Mouse (Mus musculus) embryonic facial prominence, embryonic 11.5 days (tissue): ENCODE measurements around the gene Stard3nl. TPM values are rescaled to one million over a fixed set of nuclear protein-coding genes. Genes with fewer than 3 reads are reported as not detected.

ENCODE experiments used
- ATAC-seq: fragments of 200-750 bp; cut with Nextera tagmentation; replicated peaks from 2 replicates; pipeline ENCODE4 v1.8.0; 2017; ENCODE audit warnings: low read depth; ENCODE audit not compliant: insufficient number of reproducible peaks, low FRiP score, low TSS enrichment
- DNase-seq: peaks from one replicate; pipeline ENCODE4 v3.0.0-alpha.2; 2015; ENCODE audit warnings: low spot score
- H3K27ac ChIP-seq: fragments of 300-500 bp; sonication (generic); replicated peaks from 2 replicates; pipeline ENCODE4 v1.5.1; 2014; ENCODE audit warnings: mild to moderate bottlenecking, low read depth, low read length, control low read depth
- H3K27me3 ChIP-seq: fragments of 300-500 bp; sonication (generic); 2 replicates; pipeline ENCODE4 v1.6.1; 2014; ENCODE audit warnings: mild to moderate bottlenecking, low read length, moderate library complexity, mixed read lengths; ENCODE audit not compliant: control insufficient read depth, insufficient read depth
- H3K36me3 ChIP-seq: fragments of 300-500 bp; sonication (generic); replicated peaks from 2 replicates; pipeline ENCODE4 v1.6.1; 2014; ENCODE audit warnings: low read depth, mild to moderate bottlenecking, low read length, moderate library complexity, mixed read lengths; ENCODE audit not compliant: control insufficient read depth, insufficient read depth
- H3K4me1 ChIP-seq: fragments of 300-500 bp; sonication (generic); 2 replicates; pipeline ENCODE4 v1.6.1; 2014; ENCODE audit warnings: low read length, mixed read lengths; ENCODE audit not compliant: control insufficient read depth, insufficient read depth
- H3K4me2 ChIP-seq: fragments of 300-500 bp; sonication (generic); 2 replicates; pipeline ENCODE4 v1.6.1; 2014; ENCODE audit warnings: low read depth, mild to moderate bottlenecking, control low read depth, low read length, moderate library complexity
- H3K4me3 ChIP-seq: fragments of 300-500 bp; sonication (generic); 2 replicates; pipeline ENCODE4 v1.5.1; 2014; ENCODE audit warnings: low read depth, low read length, control low read depth
- H3K9ac ChIP-seq: fragments of 300-500 bp; sonication (generic); replicated peaks from 2 replicates; pipeline ENCODE4 v1.6.1; 2014; ENCODE audit warnings: mild to moderate bottlenecking, control low read depth, low read length
- H3K9me3 ChIP-seq: fragments of 300-500 bp; sonication (generic); replicated peaks from 2 replicates; pipeline ENCODE4 v1.6.1; 2016; ENCODE audit warnings: mild to moderate bottlenecking, low read length, inconsistent platforms, mixed read lengths; ENCODE audit not compliant: control insufficient read depth
- WGBS: fragments of 180-500 bp; shearing (Covaris S2); extraction: QIAGEN DNeasy Blood & Tissue Kit; methylation state at CpG from one replicate; pipeline ENCODE4 v1.1.7; 2014; 5-methylcytosine and 5-hydroxymethylcytosine counted together
- polyA plus RNA-seq: library from polyadenylated mRNA; unstranded; fragments of >200 nt; fragmentation: Nextera tagmentation; extraction: Ambion mirVana; gene quantifications from 2 replicates; pipeline ENCODE4 v1.2.1, GENCODE M21; 2014

Stard3nl gene
- 132 and 141 TPM in 2 replicates for polyA plus RNA-seq

DNA sequence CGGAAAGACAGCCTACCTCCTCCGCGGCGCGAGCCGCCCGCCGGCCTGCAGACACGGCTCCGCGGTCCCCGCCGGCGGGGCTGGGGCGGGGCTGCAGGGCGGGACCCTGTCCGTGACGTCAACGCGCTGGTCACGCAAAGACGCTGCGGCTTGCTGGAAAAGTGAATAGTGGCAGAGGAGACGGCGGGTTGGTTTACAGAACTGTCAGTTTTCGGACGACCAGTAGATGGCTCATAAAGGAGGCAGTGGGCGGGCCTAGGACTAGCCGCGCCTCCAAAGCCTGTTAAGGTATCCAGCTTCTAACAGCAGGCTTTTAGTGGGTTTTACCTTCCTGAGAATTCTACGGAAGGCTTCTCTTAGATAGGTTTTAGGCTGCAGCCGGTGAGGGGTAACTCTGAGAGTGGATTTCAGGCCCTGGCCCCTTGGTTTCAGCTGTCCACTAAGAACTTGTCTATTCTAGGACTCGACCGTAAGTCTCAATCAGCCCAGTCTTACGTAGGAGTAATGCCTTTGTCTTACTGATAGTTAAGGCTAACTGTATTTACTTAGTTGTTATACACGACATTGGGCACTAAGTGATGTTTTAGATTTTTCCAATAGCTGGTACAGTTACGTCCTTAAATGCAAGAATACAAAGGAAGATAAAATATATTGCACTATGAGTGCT is at the start of gene Stard3nl:
Stard3nl (minus strand) TSS at position 108 of the 667 bp plus-strand sequence.
- ATAC-seq: peak; percentile 100
- Histone ChIP-seq H3K9ac (peak within 1 kb of the TSS; percentile 91), H3K4me2 (peak within 1 kb of the TSS; percentile 46), H3K4me1 (no peaks in the 10 kb centered on the region), H3K27ac (peak within 1 kb of the TSS; percentile 67; the same call in 1 of the 2 replicates), H3K36me3 (no peaks in the 10 kb centered on the region), H3K27me3 (no peaks in the 10 kb centered on the region), H3K9me3 (no peaks in the 10 kb centered on the region), H3K4me3 (peak within 1 kb of the TSS; percentile 85)
- 2% methylated on average over 37 of the region's 37 CpGs for WGBS
- DNase-seq: peak; percentile 97

GRCm38 (mm10) chr13:19438040-19438439 is 42.4 kb upstream of the Stard3nl start:
- Histone ChIP-seq H3K4me1 (no peaks in the 10 kb centered on the region), H3K9ac (no peak overlapping the region), H3K4me2 (no peak overlapping the region), H3K27me3 (no peaks in the 10 kb centered on the region), H3K27ac (no peak overlapping the region), H3K4me3 (no peak overlapping the region), H3K36me3 (no peaks in the 10 kb centered on the region), H3K9me3 (no peaks in the 10 kb centered on the region)
- peak; percentile 19 for DNase-seq
- ATAC-seq: no peak; the same call in 1 of the 2 replicates
- 80% methylated on average over 10 of the region's 10 CpGs for WGBS

DNA sequence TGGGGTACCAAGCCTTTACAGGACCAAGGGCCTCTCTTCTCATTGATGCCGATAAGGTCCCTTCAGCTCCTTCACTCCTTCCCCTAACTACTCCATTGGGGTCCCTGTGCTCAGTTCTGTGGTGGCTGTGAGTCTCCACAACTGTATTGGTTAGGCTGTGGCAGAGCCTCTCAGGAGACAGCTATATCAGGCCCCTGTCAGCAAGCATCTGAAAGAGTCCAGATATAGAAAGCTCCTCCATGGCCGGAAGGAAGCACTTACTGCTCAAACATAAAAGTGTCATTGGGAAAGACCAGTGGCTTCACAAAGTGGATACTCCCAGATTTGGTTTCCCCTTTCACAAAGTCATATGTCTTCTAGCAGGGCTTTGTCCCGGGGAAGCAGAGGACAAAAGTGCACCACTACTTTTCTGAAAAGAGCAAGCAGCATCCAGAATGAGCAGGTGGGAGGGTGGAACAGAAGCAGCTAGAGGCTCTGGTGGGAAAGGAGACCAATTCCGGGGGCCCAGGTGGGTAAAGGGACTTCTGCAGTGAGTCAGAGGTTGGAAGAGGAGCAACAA is 34.3 kb upstream of the Stard3nl start:
- 85% methylated on average over 4 of the region's 4 CpGs for WGBS

DNA sequence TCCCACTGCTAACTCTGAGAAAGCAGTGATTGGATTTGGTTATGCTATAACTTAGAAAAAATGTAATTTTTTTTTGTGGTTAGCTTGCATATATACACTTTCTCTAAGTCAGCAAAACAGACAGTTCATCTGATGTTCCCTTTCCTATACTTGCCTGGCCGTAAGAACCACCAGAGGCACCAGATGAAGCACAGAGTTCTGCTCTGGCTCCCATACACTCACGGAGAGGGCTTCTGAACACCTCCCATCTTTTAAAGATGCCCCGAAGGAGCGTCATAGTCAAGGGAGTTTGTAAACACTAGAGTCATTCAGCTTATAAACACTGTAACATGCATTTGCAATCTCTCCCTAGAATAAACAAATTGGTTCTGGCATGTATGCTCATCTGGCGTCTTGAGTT is 32.5 kb upstream of the Stard3nl start:
- no peaks in the 10 kb centered on the region for H3K27me3 ChIP-seq
- no peak for DNase-seq
- H3K9ac ChIP-seq: no peak overlapping the region
- H3K27ac ChIP-seq: no peak overlapping the region
- no peaks in the 10 kb centered on the region for H3K4me1 ChIP-seq
- 74% methylated on average over 5 of the region's 5 CpGs for WGBS
- no peaks in the 10 kb centered on the region for H3K36me3 ChIP-seq
- ATAC-seq: no peak
- no peaks in the 10 kb centered on the region for H3K9me3 ChIP-seq
- H3K4me2 ChIP-seq: no peak overlapping the region
- no peak overlapping the region for H3K4me3 ChIP-seq

More for the DNA sequence above, 34.3 kb upstream of the Stard3nl start:
- Histone ChIP-seq H3K4me1 (no peaks in the 10 kb centered on the region), H3K9me3 (no peaks in the 10 kb centered on the region), H3K36me3 (no peaks in the 10 kb centered on the region), H3K27me3 (no peaks in the 10 kb centered on the region), H3K4me3 (no peak overlapping the region), H3K27ac (no peak overlapping the region), H3K9ac (no peak overlapping the region), H3K4me2 (no peak overlapping the region)
- no peak for ATAC-seq
- no peak for DNase-seq

- no peak for DNase-seq
- H3K4me2 ChIP-seq: no peak overlapping the region
- no peak overlapping the region for H3K27ac ChIP-seq
- H3K9ac ChIP-seq: no peak overlapping the region
- H3K9me3 ChIP-seq: no peaks in the 10 kb centered on the region
- H3K4me1 ChIP-seq: no peaks in the 10 kb centered on the region
- H3K36me3 ChIP-seq: no peaks in the 10 kb centered on the region
- 82% methylated on average over 4 of the region's 4 CpGs for WGBS
- no peaks in the 10 kb centered on the region for H3K27me3 ChIP-seq
- no peak for ATAC-seq
- no peak overlapping the region for H3K4me3 ChIP-seq
These were observed 29.0 kb upstream of the Stard3nl start for GRCm38 (mm10) chr13:19424563-19424962.

DNA sequence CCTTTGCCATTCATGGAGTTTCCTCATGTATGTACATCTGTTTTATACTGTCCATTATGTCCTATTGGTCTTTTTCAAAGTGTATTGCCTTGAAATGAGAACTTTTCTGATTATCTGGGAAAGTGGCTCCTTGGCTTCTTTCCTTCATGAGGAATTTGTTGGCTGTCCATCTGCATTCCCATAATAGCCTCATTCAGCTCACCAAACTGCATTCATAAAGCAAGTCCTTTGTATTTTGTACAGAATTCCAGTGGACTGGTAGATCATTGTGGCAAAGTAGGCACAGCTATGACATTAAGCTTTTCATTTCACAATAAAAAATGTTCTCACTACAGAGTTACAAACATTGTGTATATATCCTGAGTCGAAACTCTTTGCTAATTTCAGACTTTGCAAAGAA is 26.9 kb upstream of the Stard3nl start:
- no peaks in the 10 kb centered on the region for H3K27me3 ChIP-seq

GRCm38 (mm10) chr13:19417885-19418521 is 22.4 kb upstream of the Stard3nl start:
- Histone ChIP-seq H3K9ac (no peak overlapping the region), H3K4me1 (no peaks in the 10 kb centered on the region), H3K27me3 (no peaks in the 10 kb centered on the region), H3K9me3 (no peaks in the 10 kb centered on the region), H3K4me2 (no peak overlapping the region), H3K4me3 (no peak overlapping the region), H3K27ac (no peak overlapping the region), H3K36me3 (no peaks in the 10 kb centered on the region)
- ATAC-seq (no peak), DNase-seq (no peak)
- WGBS: 84% methylated on average over 4 of the region's 4 CpGs

More for the DNA sequence above, 26.9 kb upstream of the Stard3nl start:
- Histone ChIP-seq H3K9me3 (no peaks in the 10 kb centered on the region), H3K27ac (no peak overlapping the region), H3K4me2 (no peak overlapping the region), H3K4me1 (no peaks in the 10 kb centered on the region), H3K36me3 (no peaks in the 10 kb centered on the region), H3K4me3 (no peak overlapping the region), H3K9ac (no peak overlapping the region)
- WGBS: 75% methylated on average over 1 of the region's 1 CpGs
- DNase-seq (no peak), ATAC-seq (no peak)
